Mouse (Mus musculus): Measurements from ENCODE around the gene Gm11492.

DNA sequence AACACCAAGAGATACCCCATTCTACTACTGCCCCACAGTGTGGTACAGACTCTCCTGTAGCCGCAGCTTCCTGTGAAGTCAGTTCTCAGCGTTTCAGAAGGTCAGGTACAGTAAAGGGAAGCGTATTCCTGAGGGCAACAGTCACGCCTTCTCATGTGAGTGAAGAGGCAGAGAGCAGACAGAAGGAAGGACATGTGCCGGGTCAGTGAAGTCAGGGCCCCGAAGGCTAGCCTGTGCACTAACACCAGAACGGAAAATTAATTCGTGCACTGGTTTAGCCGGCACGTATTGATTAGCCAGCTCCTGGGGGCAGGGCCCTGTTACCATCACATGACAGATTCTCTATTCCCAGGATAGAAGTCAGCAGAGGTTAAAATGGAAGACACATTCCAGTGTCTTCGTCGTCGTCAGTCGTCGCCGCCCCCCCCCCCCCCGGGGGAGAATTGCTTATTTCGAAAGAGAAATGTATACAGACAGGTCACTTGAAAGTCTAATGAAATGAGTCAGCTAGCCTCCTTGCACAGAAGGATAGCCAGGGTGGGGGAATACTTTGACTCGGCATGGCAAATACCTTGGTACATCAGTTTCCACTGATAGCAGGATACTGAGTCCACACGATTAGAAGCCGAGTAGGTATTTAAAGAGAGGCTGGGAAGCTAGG, 8.2 kb downstream of the Gm11492 start:
- TF ChIP-seq CTCF (conservative IDR thresholded peaks at IDR 0.05; ENCODE audit: insufficient read depth, insufficient read length, low read depth, low read length) (no peak), POLR2A (IDR thresholded peaks at IDR 0.05; ENCODE audit: low read depth, low read length) (no peak)
